Mouse (Mus musculus) layer of hippocampus, adult 18-20 months (tissue): Measurements from ENCODE around the gene Kcnmb3. TPM values are rescaled to one million over a fixed set of nuclear protein-coding genes. Genes with fewer than 3 reads are reported as not detected.
"Not testable (repeated sequence)": the region's sequence is repeated elsewhere in the genome, so short reads cannot be mapped to it uniquely, and the experiment has no call there.

ENCODE experiments used
- DNase-seq, 2 experiments: peaks; one replicate each; pipeline ENCODE4 v3.0.0; 2022; ENCODE audit warnings: low spot score in 2 of 2
- total RNA-seq, 2 experiments: library from RNA; stranded (reverse); gene quantifications; 2 replicates each; pipeline ENCODE4 v1.2.3; 2021

Gene Kcnmb3
- total RNA-seq, 2 experiments from 2014 or later, result 0.76 TPM; not detected in 1

- no peak for DNase-seq
Measured at GRCm38 (mm10) chr3:32434016-32434415, 58.0 kb downstream of the Kcnmb3 start.

- no peak for DNase-seq
Measured at GRCm38 (mm10) chr3:32430394-32430793, 61.6 kb downstream of the Kcnmb3 start.

- DNase-seq, result not testable (repeated sequence)
Measured at GRCm38 (mm10) chr3:32429351-32429750, 62.7 kb downstream of the Kcnmb3 start.

GRCm38 (mm10) chr3:32428921-32429320, 63.1 kb downstream of the Kcnmb3 start:
- DNase-seq, result no peak

GRCm38 (mm10) chr3:32428361-32428760, 63.7 kb downstream of the Kcnmb3 start:
- DNase-seq, result no peak

GRCm38 (mm10) chr3:32427695-32428094, 64.3 kb downstream of the Kcnmb3 start:
- DNase-seq, result no peak

Other genes starting within 250 kb of the Kcnmb3 start
- 10 to 100 TPM; 59.5 to 59.8 TPM for gene Zmat3, start 126.2 kb downstream of the Kcnmb3 start, total RNA-seq
- gene Pik3ca, start 94.6 kb downstream of the Kcnmb3 start, total RNA-seq, result 10 to 100 TPM; 47.4 to 52.0 TPM
- gene Zfp639, start 18.0 kb upstream of the Kcnmb3 start, total RNA-seq, result 10 to 100 TPM; 32.0 to 35.3 TPM
- 10 to 100 TPM; 86.7 to 88.5 TPM for gene Mfn1, start 37.2 kb upstream of the Kcnmb3 start, total RNA-seq
- 10 to 100 TPM; 12.4 to 13.7 TPM for gene Gnb4, start 124.4 kb upstream of the Kcnmb3 start, total RNA-seq
- 10 to 100 TPM; 16.3 to 17.3 TPM for gene Actl6a, start 214.1 kb upstream of the Kcnmb3 start, total RNA-seq
- gene Ndufb5, start 244.8 kb upstream of the Kcnmb3 start, total RNA-seq, result 100 to 1,000 TPM; 181 to 187 TPM
- 10 to 100 TPM; 18.0 to 18.4 TPM for gene Mrpl47, start 245.4 kb upstream of the Kcnmb3 start, total RNA-seq